Mouse (Mus musculus) effector memory CD4-positive, alpha-beta T cell, adult 5 months (primary cell): Measurements from ENCODE around the gene Klf16. TPM values are rescaled to one million over a fixed set of nuclear protein-coding genes. Genes with fewer than 3 reads are reported as not detected.

Experiments
- polyA plus RNA-seq: library from polyadenylated mRNA; unstranded; fragments of 100-300 nt; shearing (Covaris generic); gene quantifications from one replicate; pipeline ENCODE4 v1.2.1, GENCODE M21; 2017

Klf16 gene
- 18.5 TPM for polyA plus RNA-seq

GRCm38 (mm10) chr10:80577195-80578130, at the start of gene Klf16:
Klf16 (minus strand) TSS chr10:80577321.

GRCm38 (mm10) chr10:80622661-80623456, 45.7 kb upstream of the Klf16 start, which contains the start of gene Csnk1g2:
Csnk1g2 (plus strand) TSS chr10:80622838.

GRCm38 (mm10) chr10:80605721-80606120, 28.6 kb upstream of the Klf16 start, which contains the start of gene Gm49322:
Gm49322 (plus strand) TSS chr10:80606021.

GRCm38 (mm10) chr10:80602698-80603325, 25.7 kb upstream of the Klf16 start, which contains the start of the genes Scamp4 and Adat3:
Scamp4 (plus strand) TSS chr10:80602872.
Adat3 (plus strand) TSS chr10:80602880.

GRCm38 (mm10) chr10:80589879-80590854, 13.0 kb upstream of the Klf16 start, which contains the start of gene Abhd17a:
Abhd17a (minus strand) TSS chr10:80590341.

GRCm38 (mm10) chr10:80561116-80561944, 15.8 kb downstream of the Klf16 start, which contains the start of gene Rexo1:
Rexo1 (minus strand) TSS chr10:80561560.

GRCm38 (mm10) chr10:80538710-80539394, 38.3 kb downstream of the Klf16 start, which contains the start of gene Atp8b3:
Atp8b3 (minus strand) TSS chr10:80539124.

Other genes with a start within 250 kb of the Klf16 start
- gene Pcsk4, start 247.8 kb downstream of the Klf16 start, polyA plus RNA-seq: 4.1 TPM
- gene Reep6, start 247.4 kb downstream of the Klf16 start, polyA plus RNA-seq: not detected
- gene Adamtsl5, start 228.9 kb downstream of the Klf16 start, polyA plus RNA-seq: not detected
- not detected for gene Plk5, start 220.9 kb downstream of the Klf16 start, polyA plus RNA-seq
- 9.1 TPM for gene Mex3d, start 189.7 kb downstream of the Klf16 start, polyA plus RNA-seq
- gene Mbd3, start 177.8 kb downstream of the Klf16 start, polyA plus RNA-seq: 96.5 TPM
- gene Uqcr11, start 170.5 kb downstream of the Klf16 start, polyA plus RNA-seq: 89.0 TPM
- gene Tcf3, start 143.7 kb downstream of the Klf16 start, polyA plus RNA-seq: 87.3 TPM
- not detected for gene Onecut3, start 82.5 kb downstream of the Klf16 start, polyA plus RNA-seq
- gene Atp8b3, start 38.2 kb downstream of the Klf16 start, polyA plus RNA-seq: not detected
- gene Rexo1, start 15.8 kb downstream of the Klf16 start, polyA plus RNA-seq: 66.8 TPM
- 90.9 TPM for gene Abhd17a, start 13.0 kb upstream of the Klf16 start, polyA plus RNA-seq
- gene Scamp4, start 25.6 kb upstream of the Klf16 start, polyA plus RNA-seq: 95.7 TPM
- gene Adat3, start 25.6 kb upstream of the Klf16 start, polyA plus RNA-seq: 7.5 TPM
- gene Gm49322, start 28.7 kb upstream of the Klf16 start, polyA plus RNA-seq: 8.8 TPM
- 322 TPM for gene Csnk1g2, start 45.5 kb upstream of the Klf16 start, polyA plus RNA-seq
- 23.0 TPM for gene Btbd2, start 79.8 kb upstream of the Klf16 start, polyA plus RNA-seq
- gene Mknk2, start 100.8 kb upstream of the Klf16 start, polyA plus RNA-seq: 211 TPM
- gene Mob3a, start 124.7 kb upstream of the Klf16 start, polyA plus RNA-seq: 104 TPM
- 79.5 TPM for gene Izumo4, start 124.9 kb upstream of the Klf16 start, polyA plus RNA-seq
- gene Ap3d1, start 164.9 kb upstream of the Klf16 start, polyA plus RNA-seq: 74.7 TPM
- gene Dot1l, start 177.9 kb upstream of the Klf16 start, polyA plus RNA-seq: 85.2 TPM
- gene Sf3a2, start 220.9 kb upstream of the Klf16 start, polyA plus RNA-seq: 62.8 TPM
- gene Plekhj1, start 221.3 kb upstream of the Klf16 start, polyA plus RNA-seq: 189 TPM
- gene Amh, start 227.9 kb upstream of the Klf16 start, polyA plus RNA-seq: not detected
- gene Jsrp1, start 236.2 kb upstream of the Klf16 start, polyA plus RNA-seq: not detected
- gene Oaz1, start 249.3 kb upstream of the Klf16 start, polyA plus RNA-seq: 2,107 TPM